Mouse (Mus musculus): ENCODE measurements at regions not wholly inside any gene's neighbourhood (a gene's known extent, or its start where the extent isn't known, plus 50 kb on each side); places are given as distances from the start of the nearest gene placed in this dataset.

DNA sequence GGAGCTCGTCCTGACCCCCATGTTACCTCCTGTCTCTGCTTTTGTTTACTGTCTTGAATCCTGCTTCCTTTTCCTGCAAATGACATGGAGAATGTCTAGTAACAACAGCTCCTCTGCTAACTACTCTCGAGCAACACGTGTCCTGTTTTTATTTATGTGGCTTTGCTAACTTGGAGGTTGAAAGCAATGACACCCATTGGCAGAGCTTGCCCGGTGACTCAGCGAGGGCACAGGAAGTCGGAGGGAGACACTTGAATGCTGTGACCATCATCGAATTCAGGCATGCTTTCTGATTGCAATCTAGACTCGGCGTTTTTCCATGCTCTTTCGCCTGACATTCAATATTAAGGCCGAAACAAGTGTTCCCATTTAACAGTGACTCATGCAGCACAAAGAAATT is 192.7 kb upstream of the Bmper start:
- WGBS = 89% methylated on average over 11 of the region's 11 CpGs
- DNase-seq (ENCODE audit: extremely low spot score, low spot score) = no peak
- Histone ChIP-seq H3K36me3 (replicated peaks) (no peaks in the 10 kb centered on the region), H3K9me3 (no peaks in the 10 kb centered on the region), H3K4me1 (peaks cover 25% of the 10 kb centered on the region), H3K27me3 (ENCODE audit: poor library complexity, severe bottlenecking) (peaks cover 64% of the 10 kb centered on the region), H3K27ac (no peak overlapping the region), H3K4me3 (no peak overlapping the region)

DNA sequence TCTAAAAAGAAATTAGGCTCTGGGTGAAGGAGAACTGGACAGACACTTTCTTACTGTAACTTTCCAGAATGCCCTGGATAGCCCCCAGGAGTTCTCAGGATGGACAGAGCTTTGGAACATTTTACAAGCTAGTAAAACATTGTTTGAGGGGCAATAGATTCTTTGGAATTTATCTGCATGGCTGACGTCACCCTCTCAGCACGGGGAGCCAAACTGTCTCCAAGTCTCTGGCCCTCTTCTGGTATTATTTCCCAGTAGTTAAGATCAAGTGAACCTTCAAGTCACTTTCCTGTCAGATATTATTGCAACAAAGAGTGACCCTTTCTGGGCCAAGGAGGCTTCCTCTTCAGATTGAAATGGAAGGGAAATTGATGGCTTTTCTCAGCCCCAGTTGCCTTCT is 192.3 kb upstream of the Bmper start:
- DNase-seq (ENCODE audit: extremely low spot score, low spot score) = no peak
- WGBS = 81% methylated on average over 2 of the region's 2 CpGs
- Histone ChIP-seq H3K27me3 (ENCODE audit: poor library complexity, severe bottlenecking) (peaks cover 64% of the 10 kb centered on the region), H3K4me3 (no peak overlapping the region), H3K36me3 (replicated peaks) (no peaks in the 10 kb centered on the region), H3K27ac (no peak overlapping the region), H3K9me3 (no peaks in the 10 kb centered on the region), H3K4me1 (peaks cover 28% of the 10 kb centered on the region)

DNA sequence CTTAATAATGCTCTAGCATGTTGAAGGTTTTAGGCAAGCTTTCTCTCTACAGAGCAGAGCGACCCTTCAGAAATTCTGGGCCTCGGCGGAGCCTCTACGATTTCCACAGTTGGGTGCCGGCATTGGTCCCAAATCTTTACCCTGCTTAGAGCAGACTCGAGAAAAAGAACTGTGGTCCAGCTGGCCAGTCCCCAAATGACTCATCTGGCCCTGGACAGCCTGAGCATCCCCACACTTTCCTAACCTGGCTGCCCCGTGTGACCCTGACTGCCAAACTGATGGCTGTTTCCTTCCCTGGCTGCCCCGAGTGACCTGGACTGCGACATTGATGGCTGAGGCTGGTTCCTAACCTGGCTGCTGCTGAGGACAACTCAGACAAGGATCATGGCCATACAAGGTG is 191.0 kb upstream of the Bmper start:
- Histone ChIP-seq H3K36me3 (replicated peaks) (no peaks in the 10 kb centered on the region), H3K9me3 (no peaks in the 10 kb centered on the region), H3K27me3 (ENCODE audit: poor library complexity, severe bottlenecking) (peaks cover 76% of the 10 kb centered on the region), H3K4me3 (no peak overlapping the region), H3K4me1 (peaks cover 42% of the 10 kb centered on the region), H3K27ac (no peak overlapping the region)
- WGBS = 88% methylated on average over 9 of the region's 9 CpGs
- no peak for DNase-seq (ENCODE audit: extremely low spot score, low spot score)

DNA sequence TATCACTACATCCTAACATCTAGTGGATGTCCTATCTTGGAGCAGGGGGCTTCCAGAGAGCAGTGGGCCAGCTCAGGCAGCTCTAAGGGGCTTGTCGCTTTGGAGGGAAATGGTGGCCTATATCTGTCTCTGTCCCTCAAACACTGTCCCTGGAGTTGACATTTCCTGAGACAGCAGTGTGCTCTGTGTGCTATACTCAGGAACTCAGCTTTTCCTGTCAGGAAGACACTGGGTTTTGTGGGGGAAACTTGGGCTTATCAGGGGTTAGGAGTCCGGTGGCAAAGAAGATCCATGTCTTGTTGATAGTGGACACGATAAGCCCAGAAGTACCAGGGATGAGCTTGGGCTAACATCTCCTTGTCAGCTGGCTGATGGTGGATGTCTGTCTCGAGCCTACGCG is 187.6 kb upstream of the Bmper start:
- Histone ChIP-seq H3K4me1 (peaks cover 29% of the 10 kb centered on the region), H3K4me3 (no peak overlapping the region), H3K27ac (no peak overlapping the region), H3K9me3 (no peaks in the 10 kb centered on the region), H3K27me3 (ENCODE audit: poor library complexity, severe bottlenecking) (peaks cover 79% of the 10 kb centered on the region), H3K36me3 (replicated peaks) (no peaks in the 10 kb centered on the region)
- DNase-seq (ENCODE audit: extremely low spot score, low spot score) = no peak
- 71% methylated on average over 6 of the region's 6 CpGs for WGBS

- Histone ChIP-seq H3K27me3 (ENCODE audit: poor library complexity, severe bottlenecking) (peaks cover 72% of the 10 kb centered on the region), H3K36me3 (replicated peaks) (no peaks in the 10 kb centered on the region), H3K4me3 (peak overlapping the region; percentile 40), H3K4me1 (peaks cover 26% of the 10 kb centered on the region), H3K27ac (peak overlapping the region; percentile 62), H3K9me3 (no peaks in the 10 kb centered on the region)
- WGBS = 10% methylated on average over 16 of the region's 16 CpGs
- no peak for DNase-seq (ENCODE audit: extremely low spot score, low spot score)
These were observed 186.8 kb upstream of the Bmper start for GRCm38 (mm10) chr9:23035901-23036610.

GRCm38 (mm10) chr9:23037513-23037914 is 185.4 kb upstream of the Bmper start:
- WGBS = 88% methylated on average over 9 of the region's 9 CpGs
- H3K27ac ChIP-seq = no peak overlapping the region
- H3K4me1 ChIP-seq = peaks cover 32% of the 10 kb centered on the region
- peaks cover 62% of the 10 kb centered on the region for H3K27me3 ChIP-seq (ENCODE audit: poor library complexity, severe bottlenecking)
- no peaks in the 10 kb centered on the region for H3K36me3 ChIP-seq (replicated peaks)
- no peak for DNase-seq (ENCODE audit: extremely low spot score, low spot score)
- H3K9me3 ChIP-seq = no peaks in the 10 kb centered on the region
- no peak overlapping the region for H3K4me3 ChIP-seq

- peaks cover 26% of the 10 kb centered on the region for H3K4me1 ChIP-seq
- DNase-seq (ENCODE audit: extremely low spot score, low spot score) = no peak
- 92% methylated on average over 6 of the region's 6 CpGs for WGBS
These were observed 183.3 kb upstream of the Bmper start for GRCm38 (mm10) chr9:23039588-23039987.

DNA sequence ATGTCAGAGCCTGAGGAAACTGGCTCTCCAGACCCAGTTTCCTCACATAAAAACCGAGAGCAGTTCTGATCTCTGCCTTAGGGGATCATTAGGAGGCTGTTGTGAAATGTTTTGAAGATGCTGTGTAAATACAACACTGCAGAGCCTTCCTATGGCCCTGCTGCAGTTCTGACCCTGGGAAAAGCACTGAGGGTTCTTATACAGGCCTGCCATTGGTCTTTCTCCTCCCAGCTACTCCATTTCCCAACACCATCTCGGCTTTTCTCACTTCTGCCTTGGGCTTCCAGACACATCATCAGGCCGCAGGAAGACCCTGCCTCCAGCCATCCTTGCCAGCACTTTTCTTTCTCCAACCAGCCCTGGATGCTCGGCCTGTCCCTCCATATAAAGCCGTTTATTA is 181.9 kb upstream of the Bmper start:
- DNase-seq (ENCODE audit: extremely low spot score, low spot score) = no peak
- H3K27me3 ChIP-seq (ENCODE audit: poor library complexity, severe bottlenecking) = peaks cover 36% of the 10 kb centered on the region
- no peak overlapping the region for H3K27ac ChIP-seq
- no peak overlapping the region for H3K4me3 ChIP-seq
- H3K9me3 ChIP-seq = no peaks in the 10 kb centered on the region
- H3K4me1 ChIP-seq = peaks cover 29% of the 10 kb centered on the region
- WGBS = 76% methylated on average over 5 of the region's 5 CpGs
- no peaks in the 10 kb centered on the region for H3K36me3 ChIP-seq (replicated peaks)

More at GRCm38 (mm10) chr9:23039588-23039987, 183.3 kb upstream of the Bmper start:
- H3K36me3 ChIP-seq (replicated peaks) = no peaks in the 10 kb centered on the region
- H3K27me3 ChIP-seq (ENCODE audit: poor library complexity, severe bottlenecking) = peaks cover 50% of the 10 kb centered on the region
- H3K27ac ChIP-seq = no peak overlapping the region
- H3K9me3 ChIP-seq = no peaks in the 10 kb centered on the region
- H3K4me3 ChIP-seq = no peak overlapping the region

GRCm38 (mm10) chr9:23041537-23042472 is 181.1 kb upstream of the Bmper start:
- Histone ChIP-seq H3K27me3 (ENCODE audit: poor library complexity, severe bottlenecking) (peaks cover 28% of the 10 kb centered on the region), H3K4me3 (no peak overlapping the region), H3K9me3 (no peaks in the 10 kb centered on the region), H3K27ac (no peak overlapping the region), H3K4me1 (peaks cover 22% of the 10 kb centered on the region), H3K36me3 (replicated peaks) (no peaks in the 10 kb centered on the region)
- 83% methylated on average over 22 of the region's 22 CpGs for WGBS
- DNase-seq (ENCODE audit: extremely low spot score, low spot score) = no peak

- no peak overlapping the region for H3K27ac ChIP-seq
These were observed 179.9 kb upstream of the Bmper start for GRCm38 (mm10) chr9:23043006-23043405.

GRCm38 (mm10) chr9:23045486-23045885 is 177.4 kb upstream of the Bmper start:
- Histone ChIP-seq H3K9me3 (no peaks in the 10 kb centered on the region), H3K27me3 (ENCODE audit: poor library complexity, severe bottlenecking) (no peaks in the 10 kb centered on the region), H3K4me1 (peaks cover 21% of the 10 kb centered on the region), H3K27ac (no peak overlapping the region; the same call in 1 of the 2 replicates), H3K4me3 (no peak overlapping the region), H3K36me3 (replicated peaks) (no peaks in the 10 kb centered on the region)
- WGBS = 33% methylated on average over 2 of the region's 2 CpGs
- DNase-seq (ENCODE audit: extremely low spot score, low spot score) = no peak

More at GRCm38 (mm10) chr9:23043006-23043405, 179.9 kb upstream of the Bmper start:
- H3K9me3 ChIP-seq = no peaks in the 10 kb centered on the region
- H3K4me1 ChIP-seq = peaks cover 21% of the 10 kb centered on the region
- WGBS = 81% methylated on average over 4 of the region's 4 CpGs
- no peaks in the 10 kb centered on the region for H3K36me3 ChIP-seq (replicated peaks)
- no peak for DNase-seq (ENCODE audit: extremely low spot score, low spot score)
- no peak overlapping the region for H3K4me3 ChIP-seq
- peaks cover 16% of the 10 kb centered on the region for H3K27me3 ChIP-seq (ENCODE audit: poor library complexity, severe bottlenecking)

GRCm38 (mm10) chr9:23050751-23051150 is 172.1 kb upstream of the Bmper start:
- Histone ChIP-seq H3K4me1 (peaks cover 3% of the 10 kb centered on the region), H3K36me3 (replicated peaks) (no peaks in the 10 kb centered on the region), H3K27me3 (ENCODE audit: poor library complexity, severe bottlenecking) (no peaks in the 10 kb centered on the region), H3K9me3 (no peaks in the 10 kb centered on the region), H3K27ac (no peak overlapping the region), H3K4me3 (no peak overlapping the region)
- WGBS = 69% methylated on average over 2 of the region's 2 CpGs
- no peak for DNase-seq (ENCODE audit: extremely low spot score, low spot score)

GRCm38 (mm10) chr9:23059526-23059925 is 163.3 kb upstream of the Bmper start:
- Histone ChIP-seq H3K4me3 (no peak overlapping the region), H3K4me1 (peaks cover 32% of the 10 kb centered on the region), H3K27me3 (ENCODE audit: poor library complexity, severe bottlenecking) (peaks cover 23% of the 10 kb centered on the region), H3K27ac (no peak overlapping the region), H3K36me3 (replicated peaks) (no peaks in the 10 kb centered on the region), H3K9me3 (no peaks in the 10 kb centered on the region)
- WGBS = 87% methylated on average over 4 of the region's 4 CpGs
- DNase-seq (ENCODE audit: extremely low spot score, low spot score) = no peak

Data from forebrain, embryonic 10.5 days (tissue).